Mouse (Mus musculus): ENCODE results near the gene Sumo3. TPM values are rescaled to one million over a fixed set of nuclear protein-coding genes. Genes with fewer than 3 reads are reported as not detected.

The Sumo3 gene
- polyA plus RNA-seq, 1 experiment, result 269 TPM

DNA sequence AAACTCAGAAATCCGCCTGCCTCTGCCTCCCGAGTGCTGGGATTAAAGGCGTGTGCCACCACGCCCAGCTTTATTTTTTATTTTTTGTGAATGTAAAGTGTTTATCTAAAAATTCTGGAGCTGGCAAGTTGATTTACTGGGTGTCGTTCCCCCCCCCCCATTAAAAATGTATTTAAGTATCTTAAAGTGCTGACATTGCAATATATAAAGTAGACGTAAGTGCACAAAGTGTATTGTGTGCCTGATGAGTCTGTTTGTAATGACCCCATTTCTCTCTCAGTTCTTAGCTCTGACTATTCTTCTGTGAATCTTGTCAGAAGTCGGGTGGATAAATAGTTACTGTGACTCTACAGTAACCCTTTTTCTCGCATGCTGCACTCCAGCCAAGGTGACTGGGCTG lies 9.8 kb downstream of the Sumo3 start:
- WGBS, result 93% methylated on average over 8 of the region's 8 CpGs

GRCm38 (mm10) chr10:77616166-77616565 lies 10.3 kb downstream of the Sumo3 start:
- 87% methylated on average over 9 of the region's 9 CpGs for WGBS
- peaks cover 26% of the 10 kb centered on the region; the same call in 1 of the 2 replicates for H3K4me1 ChIP-seq (ENCODE audit: control insufficient read depth, insufficient read depth, low read length)
- no peaks in the 10 kb centered on the region for H3K27me3 ChIP-seq (replicated peaks; ENCODE audit: control insufficient read depth, insufficient read depth, low read length)
- TF ChIP-seq POLR2A (IDR thresholded peaks at IDR 0.05; ENCODE audit: low read depth, low read length), result no peak
- TF ChIP-seq CTCF (conservative IDR thresholded peaks at IDR 0.05; ENCODE audit: insufficient read depth, insufficient read length, low read depth, low read length), result no peak
- no peaks in the 10 kb centered on the region; the same call in 1 of the 2 replicates for H3K36me3 ChIP-seq (ENCODE audit: control insufficient read depth, insufficient read depth, low read length)
- H3K27ac ChIP-seq (ENCODE audit: insufficient read depth, low read depth, low read length), result no peak overlapping the region
- no peak overlapping the region for H3K4me3 ChIP-seq (ENCODE audit: insufficient read depth, low read depth, low read length)
- no peak for DNase-seq

More for the DNA sequence above, 9.8 kb downstream of the Sumo3 start:
- no peaks in the 10 kb centered on the region for H3K27me3 ChIP-seq (replicated peaks; ENCODE audit: control insufficient read depth, insufficient read depth, low read length)
- no peak overlapping the region for H3K27ac ChIP-seq (ENCODE audit: insufficient read depth, low read depth, low read length)
- DNase-seq, result no peak
- H3K36me3 ChIP-seq (ENCODE audit: control insufficient read depth, insufficient read depth, low read length), result no peaks in the 10 kb centered on the region; the same call in 1 of the 2 replicates
- H3K4me1 ChIP-seq (ENCODE audit: control insufficient read depth, insufficient read depth, low read length), result peaks cover 26% of the 10 kb centered on the region; the same call in 1 of the 2 replicates
- no peak overlapping the region for H3K4me3 ChIP-seq (ENCODE audit: insufficient read depth, low read depth, low read length)
- TF ChIP-seq CTCF (conservative IDR thresholded peaks at IDR 0.05; ENCODE audit: insufficient read depth, insufficient read length, low read depth, low read length), result no peak
- TF ChIP-seq POLR2A (IDR thresholded peaks at IDR 0.05; ENCODE audit: low read depth, low read length), result no peak

DNA sequence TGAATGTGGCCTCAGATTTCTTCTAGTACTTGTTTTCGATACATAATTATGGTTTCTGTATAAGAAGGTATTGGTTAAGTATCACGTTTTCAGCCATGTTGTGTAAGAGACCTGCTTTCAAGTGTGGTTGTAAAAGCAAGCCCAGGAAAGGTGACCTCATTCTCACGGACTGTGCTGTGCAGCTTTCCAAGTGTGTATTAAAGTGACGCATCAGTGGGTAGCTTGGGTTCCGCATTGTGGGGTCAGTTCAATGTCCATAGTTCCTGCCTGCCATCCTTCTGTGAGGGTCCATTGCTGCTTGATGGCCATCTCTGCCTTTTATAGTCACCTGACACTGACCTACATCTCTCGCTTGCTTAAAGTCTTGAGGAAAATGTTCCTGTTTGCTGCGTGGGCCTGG lies 11.0 kb downstream of the Sumo3 start:
- DNase-seq, result peak; percentile 71
- H3K36me3 ChIP-seq (ENCODE audit: control insufficient read depth, insufficient read depth, low read length), result no peaks in the 10 kb centered on the region; the same call in 1 of the 2 replicates
- 73% methylated on average over 7 of the region's 7 CpGs for WGBS

DNA sequence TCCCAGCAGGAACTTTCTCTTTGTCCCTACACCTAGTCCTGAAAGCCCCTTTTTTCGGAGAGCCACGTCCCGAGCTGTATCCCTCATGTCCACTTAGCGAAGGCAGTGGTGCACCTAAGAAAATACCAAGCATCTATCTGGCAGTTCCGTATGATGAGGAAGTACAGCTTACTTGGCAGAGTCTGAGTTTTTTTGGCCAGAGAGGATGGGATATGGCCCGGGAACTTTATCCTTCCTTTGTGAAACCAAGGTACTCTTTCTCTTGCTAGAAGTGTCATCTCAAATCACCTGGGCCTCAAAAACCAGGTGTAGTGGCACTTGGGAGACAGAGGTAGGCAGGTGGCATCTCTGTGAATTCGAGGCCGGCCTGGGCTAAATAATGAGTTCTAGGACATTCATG lies 15.6 kb downstream of the Sumo3 start:
- no peak for TF ChIP-seq POLR2A (IDR thresholded peaks at IDR 0.05; ENCODE audit: low read depth, low read length)

More for the DNA sequence above, 11.0 kb downstream of the Sumo3 start:
- Histone ChIP-seq H3K4me3 (ENCODE audit: insufficient read depth, low read depth, low read length) (no peak overlapping the region), H3K27ac (ENCODE audit: insufficient read depth, low read depth, low read length) (no peak overlapping the region), H3K4me1 (ENCODE audit: control insufficient read depth, insufficient read depth, low read length) (peaks cover 31% of the 10 kb centered on the region; the same call in 1 of the 2 replicates), H3K27me3 (replicated peaks; ENCODE audit: control insufficient read depth, insufficient read depth, low read length) (no peaks in the 10 kb centered on the region)
- no peak for TF ChIP-seq POLR2A (IDR thresholded peaks at IDR 0.05; ENCODE audit: low read depth, low read length)
- TF ChIP-seq CTCF (conservative IDR thresholded peaks at IDR 0.05; ENCODE audit: insufficient read depth, insufficient read length, low read depth, low read length), result no peak

GRCm38 (mm10) chr10:77622055-77622988 lies 16.4 kb downstream of the Sumo3 start, which contains the start of gene Ube2g2:
TSS of gene Ube2g2 (plus strand) at chr10:77622275.
- peak; percentile 96 for DNase-seq
- Histone ChIP-seq H3K4me3 (ENCODE audit: insufficient read depth, low read depth, low read length) (peak within 1 kb of the TSS; percentile 96), H3K4me1 (ENCODE audit: control insufficient read depth, insufficient read depth, low read length) (peaks cover 31% of the 10 kb centered on the region), H3K36me3 (ENCODE audit: control insufficient read depth, insufficient read depth, low read length) (no peaks in the 10 kb centered on the region), H3K27ac (ENCODE audit: insufficient read depth, low read depth, low read length) (peak within 1 kb of the TSS; percentile 93), H3K27me3 (replicated peaks; ENCODE audit: control insufficient read depth, insufficient read depth, low read length) (no peaks in the 10 kb centered on the region)
- under 1% methylated on average over 96 of the region's 96 CpGs for WGBS
- TF ChIP-seq POLR2A (IDR thresholded peaks at IDR 0.05; ENCODE audit: low read depth, low read length) (peak; percentile 23), CTCF (conservative IDR thresholded peaks at IDR 0.05; ENCODE audit: insufficient read depth, insufficient read length, low read depth, low read length) (no peak)

More for the DNA sequence above, 15.6 kb downstream of the Sumo3 start:
- Histone ChIP-seq H3K4me1 (ENCODE audit: control insufficient read depth, insufficient read depth, low read length) (peaks cover 31% of the 10 kb centered on the region), H3K27ac (ENCODE audit: insufficient read depth, low read depth, low read length) (peak overlapping the region; percentile 93), H3K36me3 (ENCODE audit: control insufficient read depth, insufficient read depth, low read length) (no peaks in the 10 kb centered on the region), H3K27me3 (replicated peaks; ENCODE audit: control insufficient read depth, insufficient read depth, low read length) (no peaks in the 10 kb centered on the region), H3K4me3 (ENCODE audit: insufficient read depth, low read depth, low read length) (peak overlapping the region; percentile 96)
- DNase-seq, result no peak
- WGBS, result 64% methylated on average over 8 of the region's 8 CpGs

DNA sequence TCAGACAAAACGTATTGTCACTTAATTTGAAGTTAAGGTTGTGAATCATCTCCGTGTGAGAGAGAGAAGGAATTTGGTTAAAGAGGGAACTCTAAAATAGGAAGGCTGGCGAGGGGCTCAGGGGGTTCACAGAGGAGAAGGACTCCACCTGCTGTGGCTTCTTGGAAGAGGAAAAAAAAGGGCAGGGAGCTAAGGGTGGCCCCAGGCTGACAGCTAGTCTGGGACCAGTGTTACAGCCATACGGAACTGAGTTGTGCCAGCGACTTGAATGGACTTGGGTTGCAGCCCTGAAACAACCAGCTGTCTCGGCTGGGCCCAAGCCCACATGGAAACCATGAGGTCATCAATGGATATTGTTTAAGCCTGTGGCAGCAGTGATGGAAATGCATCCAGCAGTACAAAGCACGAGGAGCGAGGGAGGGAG lies 17.2 kb downstream of the Sumo3 start:
- no peak for TF ChIP-seq POLR2A (IDR thresholded peaks at IDR 0.05; ENCODE audit: low read depth, low read length)
- 0 out of 2 replicates have a peak, but pooled peaks have one; percentile 5 for TF ChIP-seq CTCF (conservative IDR thresholded peaks at IDR 0.05; ENCODE audit: insufficient read depth, insufficient read length, low read depth, low read length)
- peak; percentile 39 for DNase-seq
- H3K4me3 ChIP-seq (ENCODE audit: insufficient read depth, low read depth, low read length), result peak overlapping the region; percentile 96
- peaks cover 29% of the 10 kb centered on the region for H3K4me1 ChIP-seq (ENCODE audit: control insufficient read depth, insufficient read depth, low read length)
- 6% methylated on average over 8 of the region's 8 CpGs for WGBS
- no peaks in the 10 kb centered on the region for H3K36me3 ChIP-seq (ENCODE audit: control insufficient read depth, insufficient read depth, low read length)
- H3K27ac ChIP-seq (ENCODE audit: insufficient read depth, low read depth, low read length), result no peak overlapping the region
- no peaks in the 10 kb centered on the region for H3K27me3 ChIP-seq (replicated peaks; ENCODE audit: control insufficient read depth, insufficient read depth, low read length)

Data from kidney, adult 2 months (tissue).